Mouse (Mus musculus): ENCODE results near the gene 2310022A10Rik. TPM values are rescaled to one million over a fixed set of nuclear protein-coding genes. Genes with fewer than 3 reads are reported as not detected.
"Not testable (repeated sequence)": the region's sequence is repeated elsewhere in the genome, so short reads cannot be mapped to it uniquely, and the experiment has no call there.

2310022A10Rik gene
- polyA plus RNA-seq, 1 experiment = 16.6 TPM

GRCm38 (mm10) chr7:27606481-27607254, 53.6 kb downstream of the 2310022A10Rik start:
- WGBS = 57% methylated on average over 10 of the region's 10 CpGs

GRCm38 (mm10) chr7:27607580-27607979, 54.5 kb downstream of the 2310022A10Rik start:
- WGBS = 50% methylated on average over 5 of the region's 5 CpGs
- DNase-seq (ENCODE audit: low read depth, low spot score) = no peak

More at GRCm38 (mm10) chr7:27606481-27607254, 53.6 kb downstream of the 2310022A10Rik start:
- no peak for DNase-seq (ENCODE audit: low read depth, low spot score)

GRCm38 (mm10) chr7:27608130-27608529, 55.1 kb downstream of the 2310022A10Rik start:
- DNase-seq (ENCODE audit: low read depth, low spot score) = no peak

GRCm38 (mm10) chr7:27609285-27609684, 56.3 kb downstream of the 2310022A10Rik start:
- 92% methylated on average over 4 of the region's 4 CpGs for WGBS

More at GRCm38 (mm10) chr7:27608130-27608529, 55.1 kb downstream of the 2310022A10Rik start:
- WGBS = 50% methylated on average over 3 of the region's 3 CpGs

GRCm38 (mm10) chr7:27609688-27610087, 56.7 kb downstream of the 2310022A10Rik start:
- no peak for DNase-seq (ENCODE audit: low read depth, low spot score)
- 69% methylated on average over 2 of the region's 2 CpGs for WGBS

More at GRCm38 (mm10) chr7:27609285-27609684, 56.3 kb downstream of the 2310022A10Rik start:
- DNase-seq (ENCODE audit: low read depth, low spot score) = no peak

GRCm38 (mm10) chr7:27610370-27610769, 57.3 kb downstream of the 2310022A10Rik start:
- no peak for DNase-seq (ENCODE audit: low read depth, low spot score)
- WGBS = 44% methylated on average over 3 of the region's 3 CpGs

- DNase-seq (ENCODE audit: low read depth, low spot score) = no peak
- WGBS = 81% methylated on average over 5 of the region's 5 CpGs
These were observed 57.8 kb downstream of the 2310022A10Rik start for GRCm38 (mm10) chr7:27610871-27611270.

- no peak for DNase-seq (ENCODE audit: low read depth, low spot score)
- WGBS = 66% methylated on average over 4 of the region's 4 CpGs
These were observed 59.9 kb downstream of the 2310022A10Rik start for GRCm38 (mm10) chr7:27612940-27613339.

- WGBS = 73% methylated on average over 8 of the region's 8 CpGs
- no peak for DNase-seq (ENCODE audit: low read depth, low spot score)
These were observed 60.9 kb downstream of the 2310022A10Rik start for GRCm38 (mm10) chr7:27613751-27614499.

GRCm38 (mm10) chr7:27621028-27621427, 68.0 kb downstream of the 2310022A10Rik start:
- 65% methylated on average over 6 of the region's 6 CpGs for WGBS

GRCm38 (mm10) chr7:27622234-27622633, 69.2 kb downstream of the 2310022A10Rik start:
- no peak for DNase-seq (ENCODE audit: low read depth, low spot score)

More at GRCm38 (mm10) chr7:27621028-27621427, 68.0 kb downstream of the 2310022A10Rik start:
- DNase-seq (ENCODE audit: low read depth, low spot score) = no peak

GRCm38 (mm10) chr7:27624967-27625366, 71.9 kb downstream of the 2310022A10Rik start:
- DNase-seq (ENCODE audit: low read depth, low spot score) = no peak

More at GRCm38 (mm10) chr7:27622234-27622633, 69.2 kb downstream of the 2310022A10Rik start:
- 81% methylated on average over 1 of the region's 1 CpGs for WGBS

GRCm38 (mm10) chr7:27627707-27628106, 74.7 kb downstream of the 2310022A10Rik start:
- DNase-seq (ENCODE audit: low read depth, low spot score) = no peak
- WGBS = 88% methylated on average over 7 of the region's 7 CpGs

GRCm38 (mm10) chr7:27628190-27628589, 75.2 kb downstream of the 2310022A10Rik start:
- WGBS = 94% methylated on average over 6 of the region's 6 CpGs
- no peak for DNase-seq (ENCODE audit: low read depth, low spot score)

- not testable (repeated sequence) for DNase-seq (ENCODE audit: low read depth, low spot score)
- 92% methylated on average over 7 of the region's 7 CpGs for WGBS
These were observed 75.8 kb downstream of the 2310022A10Rik start for GRCm38 (mm10) chr7:27628816-27629215.

GRCm38 (mm10) chr7:27631439-27631838, 78.4 kb downstream of the 2310022A10Rik start:
- 95% methylated on average over 4 of the region's 4 CpGs for WGBS

More at GRCm38 (mm10) chr7:27631439-27631838, 78.4 kb downstream of the 2310022A10Rik start:
- DNase-seq (ENCODE audit: low read depth, low spot score) = no peak

Other genes starting within 250 kb of the 2310022A10Rik start
- 71.2 and 75.4 TPM in 2 replicates for gene Ltbp4, start 215.5 kb upstream of the 2310022A10Rik start, polyA plus RNA-seq (2012; rRNA removed)
- gene Shkbp1, start 197.2 kb upstream of the 2310022A10Rik start, polyA plus RNA-seq (2012; rRNA removed) = 59.9 and 78.1 TPM in 2 replicates
- 0.22 TPM in 1 of 2 replicates, not detected in the other for gene Gm20479, start 195.8 kb upstream of the 2310022A10Rik start, polyA plus RNA-seq (2012; rRNA removed)
- gene Sptbn4, start 105.5 kb upstream of the 2310022A10Rik start, polyA plus RNA-seq (2012; rRNA removed) = 0.19 and 0.34 TPM in 2 replicates
- 60.1 and 72.7 TPM in 2 replicates for gene Blvrb, start 105.3 kb upstream of the 2310022A10Rik start, polyA plus RNA-seq (2012; rRNA removed)
- gene Sertad3, start 79.5 kb upstream of the 2310022A10Rik start, polyA plus RNA-seq (2012; rRNA removed) = 14.5 and 15.3 TPM in 2 replicates
- gene Sertad1, start 66.3 kb upstream of the 2310022A10Rik start, polyA plus RNA-seq (2012; rRNA removed) = 54.5 and 60.4 TPM in 2 replicates
- gene Prx, start 53.9 kb upstream of the 2310022A10Rik start, polyA plus RNA-seq (2012; rRNA removed) = 1.1 and 1.2 TPM in 2 replicates
- gene Hipk4, start 30.0 kb upstream of the 2310022A10Rik start, polyA plus RNA-seq (2012; rRNA removed) = 0.56 and 0.73 TPM in 2 replicates
- 61.4 and 63.0 TPM in 2 replicates for gene Pld3, start within 50 bp of the 2310022A10Rik start, polyA plus RNA-seq (2012; rRNA removed)
- 40.2 and 44.7 TPM in 2 replicates for gene Akt2, start 38.3 kb downstream of the 2310022A10Rik start, polyA plus RNA-seq (2012; rRNA removed)
- gene Ttc9b, start 100.7 kb downstream of the 2310022A10Rik start, polyA plus RNA-seq (2012; rRNA removed) = 0.12 and 0.38 TPM in 2 replicates
- 10.8 and 11.4 TPM in 2 replicates for gene Map3k10, start 121.4 kb downstream of the 2310022A10Rik start, polyA plus RNA-seq (2012; rRNA removed)
- gene Zfp607b, start 136.1 kb downstream of the 2310022A10Rik start, polyA plus RNA-seq (2012; rRNA removed) = 0.10 TPM in 2 replicates
- 1.1 and 1.2 TPM in 2 replicates for gene Zfp60, start 178.2 kb downstream of the 2310022A10Rik start, polyA plus RNA-seq (2012; rRNA removed)